Mouse (Mus musculus) liver, embryonic 14.5 days (tissue): ENCODE measurements at regions not wholly inside any gene's neighbourhood (a gene's known extent, or its start where the extent isn't known, plus 50 kb on each side); places are given as distances from the start of the nearest gene placed in this dataset.

Source experiments
- ATAC-seq: fragments of 200-750 bp; cut with Nextera tagmentation; 2 replicates; pipeline ENCODE4 v1.8.0; 2017; ENCODE audit warnings: moderate number of reproducible peaks, mild to moderate bottlenecking, moderate library complexity; ENCODE audit not compliant: insufficient read depth
- DNase-seq, 3 experiments: peaks; one replicate each; pipeline ENCODE4 v3.0.0-alpha.2; 2012 to 2013; ENCODE audit warnings: low read depth in 3 of 3, low spot score in 3 of 3
- H3K27ac ChIP-seq: fragments of 300-500 bp; sonication (generic); 2 replicates; pipeline ENCODE4 v1.5.1; 2014; ENCODE audit warnings: moderate library complexity, mild to moderate bottlenecking, control low read depth, inconsistent platforms
- H3K27me3 ChIP-seq: fragments of 300-500 bp; sonication (generic); 2 replicates; pipeline ENCODE4 v1.6.1; 2014; ENCODE audit warnings: mild to moderate bottlenecking, low read length, moderate library complexity; ENCODE audit not compliant: control insufficient read depth, insufficient read depth
- H3K36me3 ChIP-seq: fragments of 300-500 bp; sonication (generic); replicated peaks from 2 replicates; pipeline ENCODE4 v1.6.1; 2014; ENCODE audit warnings: low read depth; ENCODE audit not compliant: control insufficient read depth, insufficient read depth
- H3K4me1 ChIP-seq, 2 experiments: fragments of 200-500 bp in 1 of 2; fragments of 300-500 bp in 1 of 2; sonication (generic) in 1 of 2; replicated peaks; 2 replicates each; pipeline ENCODE4 v1.6.1; 2012 to 2014; ENCODE audit warnings: antibody characterized with exemption in 1 of 2, inconsistent platforms in 1 of 2, low read length in 1 of 2; ENCODE audit not compliant: control insufficient read depth in 2 of 2, insufficient read depth in 2 of 2
- H3K4me2 ChIP-seq: fragments of 300-500 bp; sonication (generic); 2 replicates; pipeline ENCODE4 v1.6.1; 2014; ENCODE audit warnings: low read depth, mild to moderate bottlenecking, control low read depth, moderate library complexity
- H3K4me3 ChIP-seq, 2 experiments: fragments of 200-500 bp in 1 of 2; fragments of 300-500 bp in 1 of 2; sonication (generic) in 1 of 2; 2 replicates each; pipeline ENCODE4 v1.5.1; 2012 to 2014; ENCODE audit warnings: low read depth in 2 of 2, low read length in 2 of 2, mild to moderate bottlenecking in 2 of 2, control low read depth in 1 of 2, inconsistent platforms in 1 of 2, moderate library complexity in 1 of 2; ENCODE audit not compliant: insufficient read depth in 1 of 2
- H3K9ac ChIP-seq: fragments of 300-500 bp; sonication (generic); replicated peaks from 2 replicates; pipeline ENCODE4 v1.6.1; 2014; ENCODE audit warnings: mild to moderate bottlenecking, control low read depth, moderate library complexity
- H3K9me3 ChIP-seq: fragments of 300-500 bp; sonication (generic); 2 replicates; pipeline ENCODE4 v1.6.1; 2016; ENCODE audit warnings: low read length, mixed read lengths; ENCODE audit not compliant: control insufficient read depth
- CTCF ChIP-seq: IDR thresholded peaks from 2 replicates; pipeline ENCODE4 v1.5.1; 2016; ENCODE audit warnings: antibody characterized with exemption, low read depth, control low read depth
- EP300 ChIP-seq: IDR thresholded peaks from 2 replicates; pipeline ENCODE4 v1.6.1; 2016; ENCODE audit warnings: antibody characterized with exemption, low read depth
- WGBS: fragments of 180-500 bp; shearing (Covaris S2); extraction: QIAGEN DNeasy Blood & Tissue Kit; methylation state at CpG from one replicate; pipeline ENCODE4 v1.1.7; 2014; ENCODE audit not compliant: insufficient replicate concordance; 5-methylcytosine and 5-hydroxymethylcytosine counted together

DNA sequence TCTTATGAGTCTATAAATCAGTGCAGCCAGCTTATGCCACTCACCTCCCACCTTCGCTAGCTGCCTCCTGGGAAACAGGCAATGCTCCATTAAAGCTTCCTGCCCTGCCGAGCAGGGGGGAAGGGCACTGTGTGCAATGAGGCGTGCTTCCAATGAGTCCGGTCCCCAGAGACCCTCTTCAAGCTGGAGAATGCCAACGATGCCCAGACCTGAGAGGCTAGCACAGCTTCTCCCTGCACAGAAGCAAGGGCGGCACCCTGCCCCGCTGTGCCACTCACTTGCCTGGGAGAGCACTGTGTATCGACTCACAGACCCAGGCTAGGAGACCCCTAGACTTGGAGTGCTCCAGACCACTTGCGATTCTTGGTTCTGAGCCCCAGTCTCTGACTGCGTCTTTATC lies 188.3 kb downstream of the Pdcd6ip start:
- Histone ChIP-seq H3K4me3 (no peak overlapping the region), H3K4me1 (no peaks in the 10 kb centered on the region), H3K4me2 (no peak overlapping the region), H3K9me3 (no peaks in the 10 kb centered on the region), H3K27ac (no peak overlapping the region), H3K36me3 (no peaks in the 10 kb centered on the region), H3K27me3 (no peaks in the 10 kb centered on the region), H3K9ac (no peak overlapping the region)
- WGBS = 68% methylated on average over 10 of the region's 10 CpGs
- DNase-seq (no peak), ATAC-seq (no peak)
- no peak for TF ChIP-seq EP300
- no peak for TF ChIP-seq CTCF

DNA sequence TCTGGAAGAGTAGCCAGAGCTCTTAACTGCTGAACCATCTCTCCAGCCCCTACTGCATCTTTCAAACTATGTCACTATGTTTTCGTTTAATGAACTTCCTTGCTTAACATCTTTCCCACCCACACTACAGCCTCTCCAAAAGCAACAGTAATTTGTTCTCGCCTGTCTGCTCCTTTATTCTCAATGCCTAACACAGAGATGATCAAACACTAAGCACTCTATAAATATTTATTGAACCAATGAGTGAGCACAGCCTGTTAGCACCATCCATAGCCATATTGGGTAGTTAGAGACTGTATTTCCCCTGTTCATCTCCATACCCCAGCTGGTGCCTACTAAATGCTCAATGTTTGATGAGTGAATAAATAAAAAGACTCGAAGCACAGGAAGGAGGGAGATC lies 189.6 kb downstream of the Pdcd6ip start:
- WGBS = 39% methylated on average over 3 of the region's 3 CpGs
- Histone ChIP-seq H3K4me3 (no peak overlapping the region), H3K27ac (no peak overlapping the region), H3K27me3 (no peaks in the 10 kb centered on the region), H3K36me3 (no peaks in the 10 kb centered on the region), H3K9me3 (no peaks in the 10 kb centered on the region), H3K4me1 (no peaks in the 10 kb centered on the region), H3K9ac (no peak overlapping the region), H3K4me2 (no peak overlapping the region)
- ATAC-seq (no peak), DNase-seq (no peak)
- TF ChIP-seq EP300 = no peak
- TF ChIP-seq CTCF = no peak

DNA sequence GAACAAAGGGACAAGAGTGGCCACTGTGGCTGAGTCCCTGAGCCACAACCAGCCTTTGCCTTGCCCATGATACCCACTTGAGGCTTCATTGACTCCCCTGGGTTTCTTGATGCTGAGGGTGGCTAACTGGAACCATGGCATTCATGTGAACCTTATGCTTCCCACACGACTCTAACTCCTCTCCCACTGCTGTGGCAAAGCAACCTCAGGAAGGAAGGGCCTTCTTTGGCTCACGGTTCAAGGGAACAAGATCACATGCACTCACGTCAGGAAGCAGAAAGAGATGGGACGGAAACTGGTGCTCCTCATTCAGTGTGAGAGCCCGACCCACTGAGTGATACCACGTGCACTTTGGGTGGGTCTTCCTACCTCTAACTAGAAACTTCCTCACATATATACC lies 190.3 kb downstream of the Pdcd6ip start:
- no peak overlapping the region for H3K27ac ChIP-seq
- no peaks in the 10 kb centered on the region for H3K27me3 ChIP-seq
- no peak for DNase-seq
- no peaks in the 10 kb centered on the region for H3K36me3 ChIP-seq
- no peak for ATAC-seq
- no peak overlapping the region for H3K9ac ChIP-seq
- H3K4me1 ChIP-seq = no peaks in the 10 kb centered on the region
- H3K4me3 ChIP-seq = no peak overlapping the region
- 64% methylated on average over 6 of the region's 6 CpGs for WGBS
- no peaks in the 10 kb centered on the region for H3K9me3 ChIP-seq
- no peak overlapping the region for H3K4me2 ChIP-seq
- TF ChIP-seq EP300 = no peak
- TF ChIP-seq CTCF = no peak

GRCm38 (mm10) chr9:113515703-113516020 lies 192.4 kb downstream of the Pdcd6ip start:
- no peaks in the 10 kb centered on the region for H3K27me3 ChIP-seq
- no peak overlapping the region for H3K4me3 ChIP-seq
- H3K9me3 ChIP-seq = no peaks in the 10 kb centered on the region
- H3K27ac ChIP-seq = no peak overlapping the region
- TF ChIP-seq CTCF (no peak), EP300 (no peak)
- H3K36me3 ChIP-seq = no peaks in the 10 kb centered on the region
- no peaks in the 10 kb centered on the region for H3K4me1 ChIP-seq
- 66% methylated on average over 6 of the region's 6 CpGs for WGBS
- H3K9ac ChIP-seq = no peak overlapping the region
- DNase-seq (no peak), ATAC-seq (no peak)
- H3K4me2 ChIP-seq = no peak overlapping the region

DNA sequence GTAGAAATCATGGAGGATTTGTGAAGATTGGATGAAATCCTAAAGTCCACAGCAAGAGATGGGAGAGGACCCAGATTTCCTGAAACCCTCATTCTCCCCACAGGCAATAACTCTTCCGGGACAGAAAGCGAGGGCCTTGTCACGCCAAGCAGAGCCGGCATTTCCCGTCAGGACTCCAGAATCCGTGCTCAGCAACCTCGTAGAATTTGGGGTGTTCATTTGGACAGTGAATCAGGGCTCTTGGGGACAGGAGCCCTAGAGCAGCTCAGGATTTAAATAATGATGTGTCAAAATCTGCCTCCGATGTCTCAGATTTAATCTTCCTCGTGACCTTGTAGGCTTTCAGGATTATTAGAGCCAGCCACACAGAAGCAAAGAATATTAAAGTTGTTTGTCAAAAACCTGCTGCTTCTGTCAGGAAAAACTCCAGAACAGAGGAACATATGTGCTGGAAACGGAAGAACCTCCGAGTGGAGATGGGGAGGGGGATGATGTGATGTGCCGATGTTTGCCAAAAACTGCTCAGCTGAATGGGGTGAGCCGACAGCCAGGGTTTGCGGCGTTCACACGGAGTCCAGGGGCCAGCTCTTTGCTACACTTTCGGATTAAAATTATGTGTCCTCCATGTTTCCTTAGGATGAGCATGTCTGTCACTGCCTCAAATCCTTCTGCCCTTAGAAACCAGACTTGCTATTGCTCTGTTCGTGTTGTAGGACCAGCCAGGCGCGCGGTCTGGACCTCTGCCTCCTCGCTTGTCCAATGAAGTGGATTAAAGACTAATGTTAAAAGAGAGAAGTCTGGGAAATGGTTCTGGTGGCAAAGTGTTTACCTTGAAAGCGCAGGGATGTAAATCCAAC lies 193.0 kb downstream of the Pdcd6ip start:
- Histone ChIP-seq H3K4me3 (no peak overlapping the region), H3K36me3 (no peaks in the 10 kb centered on the region), H3K4me2 (no peak overlapping the region), H3K9ac (no peak overlapping the region), H3K27me3 (no peaks in the 10 kb centered on the region), H3K4me1 (no peaks in the 10 kb centered on the region), H3K27ac (no peak overlapping the region), H3K9me3 (no peaks in the 10 kb centered on the region)
- ATAC-seq (no peak), DNase-seq (no peak)
- WGBS = 77% methylated on average over 23 of the region's 23 CpGs
- TF ChIP-seq CTCF (no peak), EP300 (no peak)
